Mouse (Mus musculus): ENCODE measurements around the gene Slfn8.
"Not testable (repeated sequence)": the region's sequence is repeated elsewhere in the genome, so short reads cannot be mapped to it uniquely, and the experiment has no call there.

Gene Slfn8

GRCm38 (mm10) chr11:83020621-83021020 is at the start of gene Slfn8:
Slfn8 (minus strand) TSS chr11:83020810.
- in situ Hi-C loops (cut with MboI), result no loop called here

DNA sequence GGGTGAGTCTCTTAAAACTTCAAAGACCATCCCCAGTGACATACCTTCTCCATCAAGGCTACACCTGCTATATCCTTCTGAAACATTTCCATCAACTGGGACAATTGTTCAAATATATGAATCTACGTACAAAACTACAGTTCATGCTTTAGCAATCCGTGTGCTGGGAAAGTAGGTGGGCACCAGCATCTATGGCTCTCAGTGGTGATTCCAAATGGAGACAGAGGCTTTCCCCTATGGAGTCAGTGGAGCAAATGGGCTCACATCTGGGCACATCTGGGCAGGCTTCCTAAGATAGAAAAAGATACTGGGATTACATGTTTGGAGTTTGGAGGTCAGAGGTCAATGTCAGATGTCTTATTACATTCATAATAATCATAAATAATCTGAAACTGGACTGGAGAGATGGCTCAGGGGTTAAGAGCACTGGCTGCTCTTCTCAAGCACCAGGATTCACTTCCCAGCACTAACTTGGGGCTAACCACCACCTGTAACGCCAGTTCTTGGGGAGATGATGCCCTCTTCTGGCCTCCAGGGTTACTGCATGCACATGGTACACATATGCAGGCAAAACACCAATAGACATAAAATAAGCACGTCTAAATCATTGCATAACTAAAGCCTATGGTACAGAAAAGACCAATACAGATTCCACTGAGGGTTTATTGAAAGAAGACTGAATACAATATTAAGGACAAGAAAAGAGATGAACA is 47.5 kb upstream of the Slfn8 start:
- in situ Hi-C loops (cut with MboI), result no loop called here

GRCm38 (mm10) chr11:83066640-83067531 is 46.3 kb upstream of the Slfn8 start:
- in situ Hi-C loops (cut with MboI), result no loop called here

DNA sequence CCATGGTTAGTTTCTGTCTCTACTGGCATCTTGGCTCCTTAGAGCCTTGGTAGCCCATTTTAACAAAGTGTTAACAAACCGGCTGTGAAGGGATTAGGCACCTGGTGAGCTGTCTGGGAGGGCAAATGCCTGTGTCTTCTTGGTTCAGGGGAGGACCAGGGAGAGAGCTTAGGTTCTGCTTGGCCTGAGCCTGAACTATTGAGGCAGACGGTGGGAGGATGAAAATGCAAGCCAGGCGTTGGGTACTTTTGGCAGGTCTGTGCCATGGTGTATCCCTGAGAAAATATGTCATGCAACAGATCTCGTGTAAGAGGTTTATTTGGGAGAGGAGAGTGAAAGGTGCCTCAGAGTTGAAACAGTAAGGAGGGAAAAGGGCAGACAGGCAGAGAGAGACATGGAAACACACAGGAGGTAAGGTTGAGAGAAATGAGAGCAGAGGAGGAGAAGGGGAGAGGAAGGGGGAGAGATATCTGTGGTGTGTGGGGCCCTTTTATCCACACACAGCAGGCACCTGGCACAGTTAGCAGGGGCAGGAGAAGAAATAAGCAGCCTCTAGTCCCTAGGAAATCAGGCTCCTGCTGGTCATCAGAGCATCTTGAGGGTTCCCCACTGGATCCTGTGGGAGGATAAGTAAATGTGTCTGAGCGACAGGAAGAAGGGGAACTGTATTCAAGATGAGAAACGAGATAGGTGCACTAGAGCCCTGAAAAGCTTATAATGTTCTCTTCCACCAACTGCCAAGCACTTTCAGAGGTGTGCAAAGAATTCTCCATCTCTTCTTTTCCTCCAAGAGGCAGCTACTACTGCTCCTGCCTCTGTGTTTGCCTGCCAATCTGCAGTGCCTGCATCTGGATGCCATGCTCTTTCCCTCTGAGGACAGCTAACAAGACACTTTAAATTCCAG is 45.1 kb upstream of the Slfn8 start:
- in situ Hi-C loops (cut with MboI), result no loop called here

DNA sequence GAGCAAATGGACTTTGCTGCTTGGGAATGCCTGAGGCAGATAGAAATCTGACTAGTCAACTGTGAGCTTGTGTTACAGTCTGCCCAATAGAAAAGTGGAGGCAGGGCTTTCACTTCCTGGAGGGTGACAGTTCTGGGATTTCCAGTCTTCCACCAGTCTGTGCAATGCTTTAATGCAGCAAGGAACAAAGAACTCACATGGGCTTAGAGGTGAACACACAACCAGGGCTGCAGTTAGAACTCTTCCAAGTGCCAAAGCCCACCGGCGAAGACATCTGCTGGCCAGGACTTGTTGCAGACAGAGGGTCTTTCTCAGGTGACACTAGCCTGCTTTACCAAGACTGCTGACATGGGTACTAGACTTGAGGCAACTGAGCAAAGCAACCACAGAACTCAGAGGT is 44.3 kb upstream of the Slfn8 start, which contains the start of gene Slfn2:
TSS of gene Slfn2 (plus strand) at position 167 of the 400 bp plus-strand sequence.
- in situ Hi-C loops (cut with MboI), result no loop called here

- in situ Hi-C loops (cut with MboI), result no loop called here
These were observed 43.3 kb upstream of the Slfn8 start for GRCm38 (mm10) chr11:83063941-83064349.

GRCm38 (mm10) chr11:83063126-83063525 is 42.5 kb upstream of the Slfn8 start:
- in situ Hi-C loops (cut with MboI), result no loop called here

- in situ Hi-C loops (cut with MboI), result no loop called here
These were observed 41.2 kb upstream of the Slfn8 start for GRCm38 (mm10) chr11:83061806-83062205.

GRCm38 (mm10) chr11:83060412-83061020 is 39.9 kb upstream of the Slfn8 start:
- in situ Hi-C loops (cut with MboI), result no loop called here

DNA sequence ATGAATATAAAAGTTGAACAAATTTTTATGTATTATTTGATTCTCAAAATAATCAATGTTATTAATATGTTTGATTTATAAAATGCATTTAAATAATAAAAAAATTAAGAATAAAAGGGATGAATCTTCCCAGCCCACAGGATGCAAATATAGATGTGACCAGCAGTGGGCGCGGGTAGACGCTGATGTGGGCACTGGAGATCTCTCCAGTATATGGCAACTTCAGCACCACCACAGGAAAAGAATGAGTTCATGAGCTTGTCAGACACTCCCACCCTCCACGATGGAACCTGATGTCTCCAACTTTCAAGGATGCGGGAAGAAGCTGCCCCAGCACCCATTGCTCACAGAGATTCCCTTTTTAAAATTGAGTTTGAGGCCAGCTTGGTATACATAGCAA is 37.3 kb upstream of the Slfn8 start:
- in situ Hi-C loops (cut with MboI), result no loop called here

- in situ Hi-C loops (cut with MboI), result loop anchor here (25.0 kb wide), 1 partner anchor 142 kb away; the partner anchor contains the start of genes Slfn3 and Slfn4
These were observed 25.0 kb upstream of the Slfn8 start for GRCm38 (mm10) chr11:83045642-83046041.

DNA sequence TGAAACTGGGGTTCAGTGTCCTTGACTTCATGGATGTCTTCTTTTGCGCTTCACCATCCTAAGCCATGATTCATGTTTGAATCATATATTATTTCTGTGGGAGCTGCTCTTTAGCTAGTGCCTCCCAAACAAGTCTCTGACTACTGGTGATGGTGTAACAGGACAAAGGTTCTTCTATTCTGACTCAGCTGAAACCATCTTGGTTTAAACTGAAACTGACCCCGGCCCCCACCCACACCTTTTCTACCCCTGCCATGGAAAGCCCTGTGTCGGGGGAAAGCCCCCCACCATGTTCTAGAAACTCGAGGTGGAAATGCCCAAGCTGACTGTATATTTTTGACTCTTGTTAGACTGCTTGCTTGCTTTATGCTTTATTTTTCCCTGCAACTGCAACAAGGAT is 23.3 kb upstream of the Slfn8 start:
- in situ Hi-C loops (cut with MboI), result loop anchor here (25.0 kb wide), 1 partner anchor 143 kb away; the partner anchor contains the start of genes Slfn3 and Slfn4

DNA sequence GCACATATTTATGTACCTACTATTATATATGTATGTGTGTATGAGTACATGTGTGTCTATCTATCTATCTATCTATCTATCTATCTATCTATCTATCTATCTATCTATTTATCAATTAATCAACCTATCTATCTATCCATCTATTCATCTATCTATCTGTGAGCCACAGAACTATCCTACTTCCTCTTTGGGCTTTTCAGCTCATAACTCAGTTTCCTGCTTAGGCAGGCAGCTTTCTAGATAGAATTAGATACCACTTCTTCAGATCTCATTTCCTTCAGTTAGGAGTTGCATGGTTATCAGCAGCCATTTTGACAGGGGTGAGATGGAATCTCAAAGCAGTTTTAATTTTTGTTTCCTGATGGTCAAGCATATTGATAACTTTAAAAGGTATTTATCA is 20.4 kb upstream of the Slfn8 start:
- in situ Hi-C loops (cut with MboI), result loop anchor here (25.0 kb wide), 1 partner anchor 146 kb away; the partner anchor contains the start of genes Slfn3 and Slfn4

DNA sequence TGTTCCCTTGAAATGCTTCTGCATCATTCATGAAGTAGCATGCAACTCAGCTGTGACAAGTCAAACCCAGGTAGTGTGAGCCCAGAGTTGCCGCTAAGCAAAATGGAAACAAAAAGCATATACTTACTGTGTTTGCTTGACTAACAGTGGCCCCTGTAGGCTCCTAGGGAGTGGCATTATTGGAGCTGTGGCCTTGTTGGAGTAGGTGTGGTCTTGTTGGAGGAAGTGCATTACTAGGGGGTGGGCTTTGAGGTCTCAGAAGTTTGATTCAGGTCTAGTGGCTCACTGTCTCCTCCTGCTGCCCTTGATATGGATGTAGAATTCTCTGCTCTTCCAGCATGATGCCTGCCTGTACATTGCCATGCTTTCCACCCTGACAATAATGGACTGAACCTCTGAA is 19.7 kb upstream of the Slfn8 start:
- in situ Hi-C loops (cut with MboI), result loop anchor here (25.0 kb wide), 1 partner anchor 147 kb away; the partner anchor contains the start of genes Slfn3 and Slfn4

- in situ Hi-C loops (cut with MboI), result loop anchor here (25.0 kb wide), 1 partner anchor 148 kb away; the partner anchor contains the start of genes Slfn3 and Slfn4
These were observed 19.2 kb upstream of the Slfn8 start for GRCm38 (mm10) chr11:83039796-83040195.

GRCm38 (mm10) chr11:83039156-83039555 is 18.5 kb upstream of the Slfn8 start:
- in situ Hi-C loops (cut with MboI), result loop anchor here (25.0 kb wide), 1 partner anchor 148 kb away; the partner anchor contains the start of genes Slfn3 and Slfn4

GRCm38 (mm10) chr11:83038686-83039085 is 18.1 kb upstream of the Slfn8 start:
- in situ Hi-C loops (cut with MboI), result loop anchor here (25.0 kb wide), 1 partner anchor 149 kb away; the partner anchor contains the start of genes Slfn3 and Slfn4

- in situ Hi-C loops (cut with MboI), result not testable (repeated sequence)
These were observed 770 bp downstream of the Slfn8 start for GRCm38 (mm10) chr11:83019561-83020519.

- in situ Hi-C loops (cut with MboI), result no loop called here
These were observed 4.5 kb downstream of the Slfn8 start for GRCm38 (mm10) chr11:83016093-83016492.

DNA sequence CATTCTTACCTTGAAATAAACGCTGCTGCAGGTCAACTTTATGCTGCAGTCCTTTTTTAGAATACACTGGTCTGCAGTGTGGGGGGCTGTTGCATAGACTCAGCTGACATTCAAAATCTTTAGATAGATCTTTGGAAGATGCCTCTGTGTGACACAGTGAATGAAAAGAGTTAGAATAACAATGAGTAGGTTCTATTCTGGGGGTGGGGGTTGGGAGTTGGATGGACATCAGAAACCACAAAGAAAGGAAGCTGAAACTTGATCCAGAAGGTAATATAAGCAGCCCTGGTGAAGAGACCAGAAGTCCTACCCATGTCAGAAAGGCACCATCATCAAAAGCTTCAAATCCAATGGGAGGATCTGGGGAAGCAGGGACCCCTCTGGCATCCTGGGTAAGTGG is 7.3 kb downstream of the Slfn8 start:
- in situ Hi-C loops (cut with MboI), result no loop called here

All from mature B cell (primary cell).